Mouse (Mus musculus): ENCODE data around the gene Trim10. TPM values are rescaled to one million over a fixed set of nuclear protein-coding genes. Genes with fewer than 3 reads are reported as not detected.
"Not testable (repeated sequence)": the region's sequence is repeated elsewhere in the genome, so short reads cannot be mapped to it uniquely, and the experiment has no call there.

The Trim10 gene
- 3.3 and 5.7 TPM in 2 replicates for polyA plus RNA-seq (2015; fragmentation: Nextera tagmentation; extraction: Ambion mirVana)

- Histone ChIP-seq H3K4me2 (ENCODE audit: low read depth, low read length) (no peak within 1 kb of the TSS), H3K9ac (ENCODE audit: low read depth, low read length) (0 out of 2 replicates have a peak within 1 kb of the TSS, but pooled peaks have one; percentile 24), H3K9me3 (ENCODE audit: control insufficient read depth, low read length) (no peaks in the 10 kb centered on the region), H3K4me3 (ENCODE audit: low read length) (no peak within 1 kb of the TSS), H3K36me3 (ENCODE audit: control insufficient read depth, insufficient read depth, low read length) (no peaks in the 10 kb centered on the region), H3K27me3 (replicated peaks; ENCODE audit: control insufficient read depth, insufficient read depth, low read length) (peaks cover 4% of the 10 kb centered on the region; the same call in 1 of the 2 replicates), H3K27ac (ENCODE audit: low read length) (no peak within 1 kb of the TSS), H3K4me1 (ENCODE audit: control insufficient read depth, insufficient read depth, low read length) (0 out of 2 replicates have a peak, but pooled peaks cover 4% of the 10 kb centered on the region)
- peak; percentile 55 for ATAC-seq
- WGBS: 71% methylated on average over 4 of the region's 4 CpGs
These were observed at the start of gene Trim10 for GRCm38 (mm10) chr17:36869284-36869954. Gene Trim10 (plus strand): TSS chr17:36869574.

- H3K27me3 ChIP-seq (replicated peaks; ENCODE audit: control insufficient read depth, insufficient read depth, low read length): no peaks in the 10 kb centered on the region
- no peaks in the 10 kb centered on the region for H3K4me1 ChIP-seq (ENCODE audit: control insufficient read depth, insufficient read depth, low read length)
- H3K27ac ChIP-seq (ENCODE audit: low read length): no peak overlapping the region
- no peak overlapping the region for H3K9ac ChIP-seq (ENCODE audit: low read depth, low read length)
- no peaks in the 10 kb centered on the region for H3K36me3 ChIP-seq (ENCODE audit: control insufficient read depth, insufficient read depth, low read length)
- peak; percentile 51; the same call in 1 of the 2 replicates for ATAC-seq
- no peak overlapping the region for H3K4me2 ChIP-seq (ENCODE audit: low read depth, low read length)
- no peak overlapping the region for H3K4me3 ChIP-seq (ENCODE audit: low read length)
- H3K9me3 ChIP-seq (ENCODE audit: control insufficient read depth, low read length): no peaks in the 10 kb centered on the region
These were observed 45.4 kb upstream of the Trim10 start for GRCm38 (mm10) chr17:36824005-36824404.

GRCm38 (mm10) chr17:36825525-36825924 lies 43.8 kb upstream of the Trim10 start:
- H3K9me3 ChIP-seq (ENCODE audit: control insufficient read depth, low read length): no peaks in the 10 kb centered on the region
- no peaks in the 10 kb centered on the region for H3K27me3 ChIP-seq (replicated peaks; ENCODE audit: control insufficient read depth, insufficient read depth, low read length)
- 21% methylated on average over 4 of the region's 4 CpGs for WGBS
- no peak overlapping the region for H3K9ac ChIP-seq (ENCODE audit: low read depth, low read length)
- H3K4me3 ChIP-seq (ENCODE audit: low read length): no peak overlapping the region
- no peaks in the 10 kb centered on the region for H3K4me1 ChIP-seq (ENCODE audit: control insufficient read depth, insufficient read depth, low read length)
- no peaks in the 10 kb centered on the region for H3K36me3 ChIP-seq (ENCODE audit: control insufficient read depth, insufficient read depth, low read length)
- ATAC-seq: peak; percentile 62
- H3K27ac ChIP-seq (ENCODE audit: low read length): no peak overlapping the region
- H3K4me2 ChIP-seq (ENCODE audit: low read depth, low read length): no peak overlapping the region

GRCm38 (mm10) chr17:36826002-36826401 lies 43.4 kb upstream of the Trim10 start:
- 7% methylated on average over 5 of the region's 5 CpGs for WGBS
- not testable (repeated sequence) for H3K27me3 ChIP-seq (replicated peaks; ENCODE audit: control insufficient read depth, insufficient read depth, low read length)
- ATAC-seq: peak; percentile 79

GRCm38 (mm10) chr17:36828488-36828887 lies 40.9 kb upstream of the Trim10 start:
- no peak overlapping the region for H3K4me2 ChIP-seq (ENCODE audit: low read depth, low read length)
- H3K4me1 ChIP-seq (ENCODE audit: control insufficient read depth, insufficient read depth, low read length): no peaks in the 10 kb centered on the region
- WGBS: 67% methylated on average over 2 of the region's 2 CpGs
- ATAC-seq: no peak
- H3K36me3 ChIP-seq (ENCODE audit: control insufficient read depth, insufficient read depth, low read length): no peaks in the 10 kb centered on the region
- no peak overlapping the region for H3K9ac ChIP-seq (ENCODE audit: low read depth, low read length)
- H3K4me3 ChIP-seq (ENCODE audit: low read length): no peak overlapping the region
- no peaks in the 10 kb centered on the region for H3K9me3 ChIP-seq (ENCODE audit: control insufficient read depth, low read length)
- no peaks in the 10 kb centered on the region for H3K27me3 ChIP-seq (replicated peaks; ENCODE audit: control insufficient read depth, insufficient read depth, low read length)
- H3K27ac ChIP-seq (ENCODE audit: low read length): no peak overlapping the region

More at GRCm38 (mm10) chr17:36826002-36826401, 43.4 kb upstream of the Trim10 start:
- H3K9ac ChIP-seq (ENCODE audit: low read depth, low read length); H3K27ac ChIP-seq (ENCODE audit: low read length); H3K36me3 ChIP-seq (ENCODE audit: control insufficient read depth, insufficient read depth, low read length); H3K4me2 ChIP-seq (ENCODE audit: low read depth, low read length); H3K9me3 ChIP-seq (ENCODE audit: control insufficient read depth, low read length); H3K4me3 ChIP-seq (ENCODE audit: low read length); H3K4me1 ChIP-seq (ENCODE audit: control insufficient read depth, insufficient read depth, low read length): not testable (repeated sequence)

GRCm38 (mm10) chr17:36830470-36830869 lies 38.9 kb upstream of the Trim10 start:
- Histone ChIP-seq H3K9me3 (ENCODE audit: control insufficient read depth, low read length) (no peaks in the 10 kb centered on the region), H3K27me3 (replicated peaks; ENCODE audit: control insufficient read depth, insufficient read depth, low read length) (no peaks in the 10 kb centered on the region; the same call in 1 of the 2 replicates), H3K4me3 (ENCODE audit: low read length) (no peak overlapping the region), H3K27ac (ENCODE audit: low read length) (no peak overlapping the region), H3K9ac (ENCODE audit: low read depth, low read length) (no peak overlapping the region), H3K4me1 (ENCODE audit: control insufficient read depth, insufficient read depth, low read length) (no peaks in the 10 kb centered on the region), H3K4me2 (ENCODE audit: low read depth, low read length) (no peak overlapping the region), H3K36me3 (ENCODE audit: control insufficient read depth, insufficient read depth, low read length) (no peaks in the 10 kb centered on the region)
- no peak for ATAC-seq
- 70% methylated on average over 3 of the region's 3 CpGs for whole genome bisulfite sequencing

GRCm38 (mm10) chr17:36832694-36833093 lies 36.7 kb upstream of the Trim10 start:
- Histone ChIP-seq H3K27ac (ENCODE audit: low read length) (no peak overlapping the region), H3K9ac (ENCODE audit: low read depth, low read length) (no peak overlapping the region), H3K4me1 (ENCODE audit: control insufficient read depth, insufficient read depth, low read length) (peaks cover 9% of the 10 kb centered on the region), H3K36me3 (ENCODE audit: control insufficient read depth, insufficient read depth, low read length) (no peaks in the 10 kb centered on the region), H3K4me3 (ENCODE audit: low read length) (no peak overlapping the region), H3K9me3 (ENCODE audit: control insufficient read depth, low read length) (no peaks in the 10 kb centered on the region), H3K4me2 (ENCODE audit: low read depth, low read length) (no peak overlapping the region), H3K27me3 (replicated peaks; ENCODE audit: control insufficient read depth, insufficient read depth, low read length) (no peaks in the 10 kb centered on the region; the same call in 1 of the 2 replicates)
- ATAC-seq: no peak
- WGBS: 63% methylated on average over 4 of the region's 4 CpGs

- peak overlapping the region; percentile 64; the same call in 1 of the 2 replicates for H3K9ac ChIP-seq (ENCODE audit: low read depth, low read length)
- no peaks in the 10 kb centered on the region for H3K36me3 ChIP-seq (ENCODE audit: control insufficient read depth, insufficient read depth, low read length)
- WGBS: 24% methylated on average over 12 of the region's 12 CpGs
- peak; percentile 52 for ATAC-seq
- H3K27me3 ChIP-seq (replicated peaks; ENCODE audit: control insufficient read depth, insufficient read depth, low read length): no peaks in the 10 kb centered on the region; the same call in 1 of the 2 replicates
- peaks cover 9% of the 10 kb centered on the region for H3K4me1 ChIP-seq (ENCODE audit: control insufficient read depth, insufficient read depth, low read length)
- peak overlapping the region; percentile 88 for H3K27ac ChIP-seq (ENCODE audit: low read length)
- H3K4me2 ChIP-seq (ENCODE audit: low read depth, low read length): peak overlapping the region; percentile 74
- peak overlapping the region; percentile 76 for H3K4me3 ChIP-seq (ENCODE audit: low read length)
- no peaks in the 10 kb centered on the region for H3K9me3 ChIP-seq (ENCODE audit: control insufficient read depth, low read length)
These were observed 33.6 kb upstream of the Trim10 start for GRCm38 (mm10) chr17:36835591-36836426.

- Histone ChIP-seq H3K9ac (ENCODE audit: low read depth, low read length) (peak overlapping the region; percentile 64), H3K27me3 (replicated peaks; ENCODE audit: control insufficient read depth, insufficient read depth, low read length) (no peaks in the 10 kb centered on the region; the same call in 1 of the 2 replicates), H3K4me1 (ENCODE audit: control insufficient read depth, insufficient read depth, low read length) (peaks cover 9% of the 10 kb centered on the region), H3K9me3 (ENCODE audit: control insufficient read depth, low read length) (no peaks in the 10 kb centered on the region), H3K4me3 (ENCODE audit: low read length) (peak overlapping the region; percentile 76), H3K36me3 (ENCODE audit: control insufficient read depth, insufficient read depth, low read length) (no peaks in the 10 kb centered on the region), H3K4me2 (ENCODE audit: low read depth, low read length) (peak overlapping the region; percentile 74), H3K27ac (ENCODE audit: low read length) (peak overlapping the region; percentile 88)
- 17% methylated on average over 3 of the region's 3 CpGs for WGBS
- peak; percentile 39 for ATAC-seq
These were observed 33.0 kb upstream of the Trim10 start for GRCm38 (mm10) chr17:36836427-36836812.

Measured in intestine, embryonic 16.5 days (tissue).